Mouse (Mus musculus) neutrophil, adult 5-6 weeks (primary cell): ENCODE measurements around the gene Chrng. TPM values are rescaled to one million over a fixed set of nuclear protein-coding genes. Genes with fewer than 3 reads are reported as not detected.
A peak's percentile ranks its signal among the peaks of the same experiment; 100 is the strongest.

Experiments
- ATAC-seq: fragments of 151-379, 151-347 bp; 2 replicates; pipeline ENCODE4 v1.8.0; 2017; ENCODE audit warnings: mild to moderate bottlenecking, moderate TSS enrichment; ENCODE audit not compliant: insufficient number of reproducible peaks, poor library complexity, low FRiP score, severe bottlenecking; ENCODE audit errors: extremely low read depth
- total RNA-seq: library from RNA; stranded (forward); fragments of 200-1000 nt; gene quantifications from 2 replicates; pipeline ENCODE4 v1.2.3, GENCODE M21; 2017

Chrng gene
- total RNA-seq, 1 experiment from 2014 or later: not detected

- no peak for ATAC-seq
Observed at GRCm38 (mm10) chr1:87243021-87243420, 38.6 kb downstream of the Chrng start.

- no peak for ATAC-seq
Observed at GRCm38 (mm10) chr1:87245430-87245829, 41.0 kb downstream of the Chrng start.

- ATAC-seq: peak; percentile 69
Observed at GRCm38 (mm10) chr1:87245929-87246815, 41.7 kb downstream of the Chrng start.

GRCm38 (mm10) chr1:87252040-87252609 lies 47.7 kb downstream of the Chrng start:
- no peak for ATAC-seq

GRCm38 (mm10) chr1:87255173-87255572 lies 50.7 kb downstream of the Chrng start:
- no peak for ATAC-seq

GRCm38 (mm10) chr1:87257691-87258090 lies 53.2 kb downstream of the Chrng start:
- no peak for ATAC-seq

- ATAC-seq: no peak
Observed at GRCm38 (mm10) chr1:87258484-87258883, 54.0 kb downstream of the Chrng start.

- no peak for ATAC-seq
Observed at GRCm38 (mm10) chr1:87259316-87259715, 54.9 kb downstream of the Chrng start.

Other genes starting within 250 kb of the Chrng start
- not detected in 2 replicates for gene Alppl2, start 114.7 kb upstream of the Chrng start, total RNA-seq
- gene Alpi, start 103.1 kb upstream of the Chrng start, total RNA-seq: not detected in 2 replicates
- gene Akp3, start 79.7 kb upstream of the Chrng start, total RNA-seq: not detected in 2 replicates
- not detected in 2 replicates for gene Ecel1, start 48.1 kb upstream of the Chrng start, total RNA-seq
- gene Prss56, start 21.3 kb upstream of the Chrng start, total RNA-seq: not detected in 2 replicates
- not detected in 2 replicates for gene Chrnd, start 14.1 kb upstream of the Chrng start, total RNA-seq
- gene Eif4e2, start 9.3 kb downstream of the Chrng start, total RNA-seq: 111 and 118 TPM in 2 replicates
- 0.74 TPM in 1 of 2 replicates, not detected in the other for gene Efhd1, start 59.7 kb downstream of the Chrng start, total RNA-seq
- gene Gigyf2, start 122.3 kb downstream of the Chrng start, total RNA-seq: 117 and 137 TPM in 2 replicates
- gene Kcnj13, start 190.1 kb downstream of the Chrng start, total RNA-seq: 0.37 and 0.70 TPM in 2 replicates